ENCODE assay signal across 18 mouse cellular contexts in genomic region chr9:75322099-75322885, GRCm38 (mm10). TPM values are rescaled to one million over a fixed set of nuclear protein-coding genes. Genes with fewer than 3 reads are reported as not detected.
DNase-seq lines count a peak whose midpoint lies in the region; ATAC-seq and TF ChIP-seq lines count a peak whose summit lies in the region.
"Had no signal": no experiment of that assay in that cellular context is flagged by ENCODE, and none has a peak within 500 bp of the region (broad histone marks: within the 10 kb centered on the region; RNA-seq: fewer than 3 reads in every experiment).

No protein-coding gene starts in this region.

- no peak overlapping the region for H3K9ac ChIP-seq in hindbrain, postnatal 0 days (replicated peaks; ENCODE audit: low read length)
- H3K9ac ChIP-seq in hindbrain, embryonic 13.5 days, result no peak overlapping the region
- H3K9ac ChIP-seq in stomach, postnatal 0 days (ENCODE audit: low read length), result no peak overlapping the region
- H3K9ac ChIP-seq in midbrain, embryonic 15.5 days, result no peak overlapping the region
- H3K9ac ChIP-seq: liver, embryonic 14.5 days; neural tube, embryonic 13.5 days had no signal

- WGBS in hindbrain, postnatal 0 days, result 75% methylated on average over 13 of the region's 13 CpGs
- whole genome bisulfite sequencing in hindbrain, embryonic 13.5 days, result 86% methylated on average over 13 of the region's 13 CpGs
- 68% methylated on average over 13 of the region's 13 CpGs for WGBS in stomach, postnatal 0 days
- 86% methylated on average over 13 of the region's 13 CpGs for WGBS in midbrain, embryonic 15.5 days

- no peak overlapping the region for H3K4me2 ChIP-seq in hindbrain, postnatal 0 days (ENCODE audit: low read depth, low read length)
- no peak overlapping the region for H3K4me2 ChIP-seq in hindbrain, embryonic 13.5 days
- H3K4me2 ChIP-seq in stomach, postnatal 0 days (replicated peaks; ENCODE audit: low read depth), result no peak overlapping the region
- H3K4me2 ChIP-seq in midbrain, embryonic 15.5 days, result no peak overlapping the region
- H3K4me2 ChIP-seq: neural tube, embryonic 13.5 days had no signal

- TF ChIP-seq CTCF in hindbrain, postnatal 0 days (IDR thresholded peaks at IDR 0.05; ENCODE audit: low read depth), result no peak; the same call in 1 of the 2 replicates
- peak; percentile 32 for TF ChIP-seq CTCF in stomach, postnatal 0 days (IDR thresholded peaks at IDR 0.05; ENCODE audit: low read depth)

- DNase-seq in hindbrain, postnatal 0 days (ENCODE audit: low spot score), result no peak
- DNase-seq in right cerebral cortex, adult 18-20 months, result peak; percentile 58
- DNase-seq in right cerebral cortex, postnatal 14 days, result no peak
- peak; percentile 47 to 55 for DNase-seq in cerebellum, postnatal 36 days
- DNase-seq in stomach, postnatal 0 days (ENCODE audit: low spot score), result peak; percentile 21
- DNase-seq: heart, adult 18-20 months; layer of hippocampus, postnatal 36 days; lung, postnatal 4 days; thymus, postnatal 36 days had no signal

- H3K36me3 ChIP-seq in hindbrain, postnatal 0 days (ENCODE audit: insufficient read depth, low read length), result no peaks in the 10 kb centered on the region; the same call in 1 of the 2 replicates
- H3K36me3 ChIP-seq in hindbrain, embryonic 13.5 days, result peaks cover 21% of the 10 kb centered on the region
- no peaks in the 10 kb centered on the region for H3K36me3 ChIP-seq in stomach, postnatal 0 days (ENCODE audit: control insufficient read depth, insufficient read depth, low read length)
- no peaks in the 10 kb centered on the region for H3K36me3 ChIP-seq in midbrain, embryonic 15.5 days (replicated peaks)

- H3K9me3 ChIP-seq in hindbrain, postnatal 0 days (ENCODE audit: low read length), result no peaks in the 10 kb centered on the region
- H3K9me3 ChIP-seq in hindbrain, embryonic 13.5 days, result no peaks in the 10 kb centered on the region
- H3K9me3 ChIP-seq in stomach, postnatal 0 days (ENCODE audit: control insufficient read depth, low read length), result no peaks in the 10 kb centered on the region
- no peaks in the 10 kb centered on the region for H3K9me3 ChIP-seq in midbrain, embryonic 15.5 days
- H3K9me3 ChIP-seq: neural tube, embryonic 13.5 days had no signal

- H3K4me3 ChIP-seq in hindbrain, postnatal 0 days (ENCODE audit: low read length), result no peak overlapping the region
- H3K4me3 ChIP-seq in hindbrain, embryonic 13.5 days, result no peak overlapping the region
- no peak overlapping the region for H3K4me3 ChIP-seq in stomach, postnatal 0 days (ENCODE audit: low read depth, low read length)
- no peak overlapping the region for H3K4me3 ChIP-seq in midbrain, embryonic 15.5 days
- H3K4me3 ChIP-seq: neural tube, embryonic 13.5 days had no signal

- no peaks in the 10 kb centered on the region for H3K4me1 ChIP-seq in hindbrain, postnatal 0 days (ENCODE audit: insufficient read depth, low read length)
- peaks cover 9% of the 10 kb centered on the region for H3K4me1 ChIP-seq in hindbrain, embryonic 13.5 days (replicated peaks)
- no peaks in the 10 kb centered on the region for H3K4me1 ChIP-seq in stomach, postnatal 0 days (replicated peaks; ENCODE audit: control insufficient read depth, insufficient read depth)
- H3K4me1 ChIP-seq in midbrain, embryonic 15.5 days, result no peaks in the 10 kb centered on the region
- H3K4me1 ChIP-seq: neural tube, embryonic 13.5 days had no signal

- 0 out of 2 replicates have a peak overlapping the region, but pooled peaks have one; percentile 1 for H3K27ac ChIP-seq in hindbrain, postnatal 0 days
- no peak overlapping the region for H3K27ac ChIP-seq in hindbrain, embryonic 13.5 days
- H3K27ac ChIP-seq in stomach, postnatal 0 days (replicated peaks), result no peak overlapping the region
- no peak overlapping the region for H3K27ac ChIP-seq in midbrain, embryonic 15.5 days
- H3K27ac ChIP-seq: liver, embryonic 14.5 days; neural tube, embryonic 13.5 days had no signal

- no peaks in the 10 kb centered on the region for H3K27me3 ChIP-seq in hindbrain, postnatal 0 days (ENCODE audit: insufficient read depth, low read length)
- no peaks in the 10 kb centered on the region for H3K27me3 ChIP-seq in hindbrain, embryonic 13.5 days
- H3K27me3 ChIP-seq in stomach, postnatal 0 days (ENCODE audit: control insufficient read depth, insufficient read depth, low read length), result no peaks in the 10 kb centered on the region
- no peaks in the 10 kb centered on the region for H3K27me3 ChIP-seq in midbrain, embryonic 15.5 days (replicated peaks)
- H3K27me3 ChIP-seq: neural tube, embryonic 13.5 days had no signal

- no peak for TF ChIP-seq EP300 in stomach, postnatal 0 days (optimal IDR thresholded peaks at IDR 0.05)

- no peak for ATAC-seq in hindbrain, postnatal 0 days
- ATAC-seq in hindbrain, embryonic 13.5 days (ENCODE audit: low FRiP score), result no peak
- ATAC-seq in stomach, postnatal 0 days (ENCODE audit: low FRiP score, low TSS enrichment), result peak; percentile 51; the same call in 1 of the 2 replicates
- ATAC-seq in megakaryocyte progenitor cell, adult 5-6 weeks (replicated peaks; ENCODE audit: poor library complexity), result no peak
- ATAC-seq in midbrain, embryonic 15.5 days (replicated peaks), result no peak

RNA-seq across cellular contexts. Expression of gene Gnb5, which starts 16.2 kb away (rescaled TPM):
- 92.1 and 96.0 TPM in 2 replicates for total RNA-seq in hindbrain, postnatal 0 days (2014; rRNA removed)
- 98.6 and 104 TPM in 2 replicates for polyA plus RNA-seq in hindbrain, postnatal 0 days (2015; fragmentation: Nextera tagmentation; extraction: Ambion mirVana)
- polyA plus RNA-seq in hindbrain, embryonic 13.5 days (2015; fragmentation: Nextera tagmentation; extraction: Ambion mirVana), result 58.3 and 60.5 TPM in 2 replicates
- 16.1 and 17.5 TPM in 2 replicates for polyA plus RNA-seq in stomach, postnatal 0 days (2015; fragmentation: Nextera tagmentation; extraction: Ambion mirVana)
- 0.51 and 0.67 TPM in 2 replicates for total RNA-seq in megakaryocyte progenitor cell, adult 5-6 weeks (2015)
- 1.00 and 2.1 TPM in 2 replicates for total RNA-seq in megakaryocyte progenitor cell, adult 5-6 weeks (2017)
- 65.1 and 69.5 TPM in 2 replicates for polyA plus RNA-seq in midbrain, embryonic 15.5 days (2015; fragmentation: Nextera tagmentation; extraction: Ambion mirVana)

RNA-seq across cellular contexts. Expression of gene Bcl2l10, which starts 25.3 kb away (rescaled TPM):
- total RNA-seq in hindbrain, postnatal 0 days (2014; rRNA removed), result 0.73 TPM in 1 of 2 replicates, not detected in the other
- polyA plus RNA-seq in hindbrain, postnatal 0 days (2015; fragmentation: Nextera tagmentation; extraction: Ambion mirVana), result not detected in 2 replicates
- polyA plus RNA-seq in hindbrain, embryonic 13.5 days (2015; fragmentation: Nextera tagmentation; extraction: Ambion mirVana), result not detected in 2 replicates
- polyA plus RNA-seq in stomach, postnatal 0 days (2015; fragmentation: Nextera tagmentation; extraction: Ambion mirVana), result not detected in 2 replicates
- not detected in 2 replicates for total RNA-seq in megakaryocyte progenitor cell, adult 5-6 weeks (2015)
- total RNA-seq in megakaryocyte progenitor cell, adult 5-6 weeks (2017), result not detected in 2 replicates
- not detected in 2 replicates for polyA plus RNA-seq in midbrain, embryonic 15.5 days (2015; fragmentation: Nextera tagmentation; extraction: Ambion mirVana)
- total RNA-seq: heart, postnatal 25 days; midbrain, postnatal 0 days had no signal
- polyA plus RNA-seq: kidney, embryonic 14.5 days; liver, embryonic 14.5 days; midbrain, postnatal 0 days; neural tube, embryonic 13.5 days; stomach, embryonic 14.5 days had no signal

Comparison
In these comparisons a context has a peak if more than half of its experiments do, and no peak if none do; other contexts are left out.
1. DNase-seq: peak in right cerebral cortex, adult 18-20 months (single experiment), cerebellum, postnatal 36 days (2 of 2) and stomach, postnatal 0 days (single experiment); none in hindbrain, postnatal 0 days (single experiment) and right cerebral cortex, postnatal 14 days (single experiment).